Mouse (Mus musculus): ENCODE data around the gene Fam8a1. TPM values are rescaled to one million over a fixed set of nuclear protein-coding genes. Genes with fewer than 3 reads are reported as not detected.

Gene Fam8a1
- 63.0 and 73.8 TPM in 2 replicates for total RNA-seq (2014; rRNA removed)
- 13.6 and 18.8 TPM in 2 replicates for polyA plus RNA-seq (2015; fragmentation: Nextera tagmentation; extraction: Ambion mirVana)

DNA sequence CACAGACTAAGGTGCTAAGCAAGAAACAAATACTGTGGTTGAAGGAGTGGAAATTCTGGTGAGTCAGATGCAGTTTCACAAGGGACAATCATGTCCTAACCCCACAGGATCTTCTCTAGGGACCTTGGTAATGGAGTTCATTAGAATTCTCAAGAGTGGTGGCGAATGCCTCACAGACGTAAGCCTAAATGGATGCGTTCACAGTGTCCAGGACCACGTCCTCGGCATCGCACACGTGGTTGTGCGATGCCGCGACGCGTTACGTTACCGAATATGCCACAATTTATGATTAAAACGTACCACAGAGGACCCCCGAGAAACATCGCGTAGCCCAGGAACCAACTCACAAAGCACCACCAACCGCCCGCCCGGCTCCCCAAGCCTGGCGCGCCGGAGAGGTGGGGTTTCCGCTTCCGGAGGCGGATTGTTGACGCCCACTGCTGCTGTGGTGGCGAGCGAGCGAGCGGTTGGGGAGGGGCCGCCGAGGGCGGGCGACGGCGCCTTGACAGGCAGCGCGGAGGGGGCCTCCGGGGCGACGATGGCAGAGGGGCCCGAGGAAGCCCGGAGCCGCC is at the start of gene Fam8a1:
Fam8a1 (plus strand) TSS at position 475 of the 572 bp plus-strand sequence.
- Histone ChIP-seq H3K27ac (ENCODE audit: low read depth, low read length) (peak within 1 kb of the TSS; percentile 90), H3K36me3 (ENCODE audit: insufficient read depth) (peaks cover 18% of the 10 kb centered on the region), H3K27me3 (ENCODE audit: insufficient read depth, low read length) (no peaks in the 10 kb centered on the region), H3K4me2 (ENCODE audit: low read depth) (peak within 1 kb of the TSS; percentile 75), H3K9me3 (ENCODE audit: low read length) (no peaks in the 10 kb centered on the region), H3K4me1 (ENCODE audit: insufficient read depth) (peaks cover 13% of the 10 kb centered on the region), H3K4me3 (ENCODE audit: low read depth, low read length) (peak within 1 kb of the TSS; percentile 86), H3K9ac (peak within 1 kb of the TSS; percentile 84)
- no peak for TF ChIP-seq CTCF (IDR thresholded peaks at IDR 0.05; ENCODE audit: low read depth)
- 2% methylated on average over 36 of the region's 46 CpGs for WGBS
- DNase-seq (peak; percentile 97), ATAC-seq (peak; percentile 98)

DNA sequence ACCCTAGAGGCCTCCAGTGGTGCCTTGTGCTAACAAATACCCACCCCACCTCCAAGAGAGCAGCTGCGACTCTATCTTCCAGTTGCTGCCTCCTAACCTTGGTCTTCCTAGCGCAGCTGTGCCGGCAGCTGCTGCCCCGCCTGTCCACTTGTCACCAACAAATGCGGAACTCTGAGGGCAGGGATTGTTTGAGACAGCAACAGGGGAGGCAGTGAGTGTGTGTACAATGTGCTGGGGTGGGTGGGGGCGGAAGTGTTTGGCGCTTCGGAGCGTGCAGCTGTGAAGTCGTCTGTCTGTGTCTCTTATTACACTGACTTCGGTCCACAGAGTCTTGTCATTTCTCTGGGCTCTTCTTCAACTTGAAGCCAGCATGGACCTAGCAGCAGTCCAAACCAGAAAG is 49.7 kb upstream of the Fam8a1 start:
- Histone ChIP-seq H3K4me2 (ENCODE audit: low read depth) (no peak overlapping the region), H3K9ac (no peak overlapping the region), H3K27me3 (ENCODE audit: insufficient read depth, low read length) (no peaks in the 10 kb centered on the region), H3K27ac (ENCODE audit: low read depth, low read length) (no peak overlapping the region), H3K4me3 (ENCODE audit: low read depth, low read length) (no peak overlapping the region), H3K4me1 (ENCODE audit: insufficient read depth) (no peaks in the 10 kb centered on the region), H3K36me3 (ENCODE audit: insufficient read depth) (no peaks in the 10 kb centered on the region), H3K9me3 (ENCODE audit: low read length) (no peaks in the 10 kb centered on the region)
- no peak for DNase-seq
- 60% methylated on average over 11 of the region's 11 CpGs for WGBS
- no peak for TF ChIP-seq CTCF (IDR thresholded peaks at IDR 0.05; ENCODE audit: low read depth)
- ATAC-seq, result peak; percentile 50

DNA sequence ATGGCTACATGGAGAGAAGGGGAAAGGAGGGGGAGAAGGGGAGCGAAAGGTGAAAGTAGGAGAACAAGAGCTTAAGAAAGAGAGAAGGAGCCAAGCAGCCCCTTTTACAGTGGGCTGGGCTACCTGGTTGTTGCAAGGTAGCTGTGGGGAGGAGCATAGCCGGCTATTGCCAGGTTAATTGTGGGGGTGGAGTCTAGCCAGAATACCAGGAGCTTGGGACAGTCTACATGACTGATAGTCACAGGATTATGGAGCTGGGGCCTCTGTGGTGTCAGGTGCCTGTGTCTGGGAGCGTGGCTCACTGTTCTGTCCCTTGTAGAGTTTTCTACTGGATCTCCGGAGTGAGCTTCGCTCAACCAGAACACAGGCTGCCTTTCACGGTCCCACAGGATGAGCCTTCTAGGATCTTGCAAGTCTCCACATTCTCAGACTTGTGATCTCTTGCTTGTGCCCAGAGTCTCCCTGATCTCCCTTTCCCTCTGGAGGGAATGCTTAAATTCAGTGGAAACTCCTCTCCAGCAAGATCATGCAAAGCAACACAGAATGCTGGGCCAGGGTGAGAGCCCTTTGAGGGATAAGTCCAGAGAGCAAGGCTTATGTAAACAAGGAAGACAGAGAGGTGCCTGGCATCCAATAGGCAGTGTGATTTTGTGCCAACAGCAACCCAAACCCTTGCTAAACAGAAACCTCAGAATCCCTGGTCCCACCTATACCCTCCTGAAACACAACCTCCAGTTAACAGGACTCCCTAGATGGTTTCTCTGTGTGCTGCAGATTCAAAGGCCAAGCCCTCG is 48.2 kb upstream of the Fam8a1 start:
- WGBS, result 91% methylated on average over 7 of the region's 7 CpGs

DNA sequence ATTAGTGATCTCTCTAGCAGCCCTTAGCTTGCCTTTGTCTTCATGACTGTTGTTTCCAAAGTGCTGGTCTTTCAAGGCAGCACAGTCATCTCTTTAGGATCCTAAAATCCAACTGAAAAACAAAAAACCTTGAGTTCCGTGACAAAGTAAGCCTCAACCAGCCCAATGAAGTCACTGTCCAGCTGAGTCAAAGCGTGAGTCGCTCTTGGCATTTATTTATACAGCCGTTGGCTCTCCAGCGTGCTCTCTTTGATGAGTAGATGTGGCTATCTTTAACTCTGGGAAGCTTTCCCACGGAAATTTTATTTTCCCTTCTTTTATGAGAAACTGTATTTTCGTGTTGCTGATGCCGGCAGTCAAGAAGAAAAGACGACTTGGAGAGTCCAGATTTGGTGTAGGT is 42.7 kb upstream of the Fam8a1 start:
- TF ChIP-seq CTCF (IDR thresholded peaks at IDR 0.05; ENCODE audit: low read depth), result no peak
- Histone ChIP-seq H3K4me2 (ENCODE audit: low read depth) (no peak overlapping the region), H3K36me3 (ENCODE audit: insufficient read depth) (no peaks in the 10 kb centered on the region), H3K27ac (ENCODE audit: low read depth, low read length) (no peak overlapping the region), H3K4me3 (ENCODE audit: low read depth, low read length) (no peak overlapping the region), H3K9ac (no peak overlapping the region), H3K27me3 (ENCODE audit: insufficient read depth, low read length) (no peaks in the 10 kb centered on the region), H3K4me1 (ENCODE audit: insufficient read depth) (0 out of 2 replicates have a peak, but pooled peaks cover 4% of the 10 kb centered on the region), H3K9me3 (ENCODE audit: low read length) (no peaks in the 10 kb centered on the region)
- no peak for ATAC-seq
- no peak for DNase-seq
- WGBS, result 75% methylated on average over 9 of the region's 9 CpGs

More for the DNA sequence above, 48.2 kb upstream of the Fam8a1 start:
- Histone ChIP-seq H3K4me3 (ENCODE audit: low read depth, low read length) (no peak overlapping the region), H3K36me3 (ENCODE audit: insufficient read depth) (no peaks in the 10 kb centered on the region), H3K9ac (no peak overlapping the region), H3K4me1 (ENCODE audit: insufficient read depth) (no peaks in the 10 kb centered on the region), H3K9me3 (ENCODE audit: low read length) (no peaks in the 10 kb centered on the region), H3K27me3 (ENCODE audit: insufficient read depth, low read length) (no peaks in the 10 kb centered on the region), H3K27ac (ENCODE audit: low read depth, low read length) (no peak overlapping the region), H3K4me2 (ENCODE audit: low read depth) (no peak overlapping the region)
- no peak for ATAC-seq
- TF ChIP-seq CTCF (IDR thresholded peaks at IDR 0.05; ENCODE audit: low read depth), result no peak
- DNase-seq, result no peak

DNA sequence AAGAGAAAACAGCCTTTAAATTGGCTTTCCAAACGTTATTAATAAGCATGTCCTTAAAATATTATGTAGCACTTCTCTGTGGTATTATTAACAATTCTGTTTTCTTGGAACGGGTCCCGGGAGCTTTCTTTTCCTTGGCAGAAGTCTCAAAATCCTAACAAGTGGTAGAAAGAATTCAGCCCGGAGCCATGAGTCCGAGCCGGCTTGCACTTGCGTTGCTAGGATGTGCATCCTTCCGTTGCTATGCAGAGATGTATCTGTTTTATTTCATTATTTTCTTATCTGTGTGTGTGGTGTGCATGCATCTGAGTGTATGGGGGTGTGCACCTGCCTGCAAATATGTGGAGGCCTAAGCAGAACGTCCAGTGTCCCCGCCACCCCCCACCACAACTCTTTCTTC is 41.5 kb upstream of the Fam8a1 start:
- 34% methylated on average over 10 of the region's 10 CpGs for WGBS
- no peak for TF ChIP-seq CTCF (IDR thresholded peaks at IDR 0.05; ENCODE audit: low read depth)
- Histone ChIP-seq H3K9me3 (ENCODE audit: low read length) (no peaks in the 10 kb centered on the region), H3K4me1 (ENCODE audit: insufficient read depth) (0 out of 2 replicates have a peak, but pooled peaks cover 4% of the 10 kb centered on the region), H3K27me3 (ENCODE audit: insufficient read depth, low read length) (no peaks in the 10 kb centered on the region), H3K4me2 (ENCODE audit: low read depth) (no peak overlapping the region), H3K27ac (ENCODE audit: low read depth, low read length) (0 out of 2 replicates have a peak overlapping the region, but pooled peaks have one; percentile 6), H3K36me3 (ENCODE audit: insufficient read depth) (no peaks in the 10 kb centered on the region), H3K4me3 (ENCODE audit: low read depth, low read length) (no peak overlapping the region), H3K9ac (no peak overlapping the region)
- DNase-seq (peak; percentile 72), ATAC-seq (peak; percentile 65)

DNA sequence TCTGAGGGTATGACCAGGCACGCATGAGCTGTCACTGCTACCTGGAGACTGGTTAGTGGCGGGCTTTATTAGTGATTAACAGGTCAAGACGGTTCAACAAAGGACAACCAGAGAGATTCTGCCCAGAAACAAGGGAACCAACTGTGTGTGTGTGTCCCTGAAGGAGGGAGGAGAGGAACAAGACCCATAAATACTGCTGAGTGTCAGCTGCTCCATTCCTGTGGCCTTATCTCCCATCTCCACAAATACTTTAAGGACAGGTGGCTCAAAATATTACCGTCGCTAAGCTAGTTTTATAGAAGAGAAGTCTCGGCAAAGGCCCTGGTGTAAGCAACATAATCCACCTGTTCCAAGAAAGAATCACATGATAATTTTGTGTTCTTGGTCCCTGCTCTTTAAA is 39.9 kb upstream of the Fam8a1 start:
- Histone ChIP-seq H3K4me2 (ENCODE audit: low read depth) (no peak overlapping the region), H3K4me3 (ENCODE audit: low read depth, low read length) (no peak overlapping the region), H3K27me3 (ENCODE audit: insufficient read depth, low read length) (no peaks in the 10 kb centered on the region), H3K27ac (ENCODE audit: low read depth, low read length) (no peak overlapping the region), H3K9me3 (ENCODE audit: low read length) (no peaks in the 10 kb centered on the region), H3K4me1 (ENCODE audit: insufficient read depth) (peaks cover 18% of the 10 kb centered on the region), H3K36me3 (ENCODE audit: insufficient read depth) (no peaks in the 10 kb centered on the region), H3K9ac (no peak overlapping the region)
- TF ChIP-seq CTCF (IDR thresholded peaks at IDR 0.05; ENCODE audit: low read depth), result no peak
- DNase-seq (no peak), ATAC-seq (no peak)
- 97% methylated on average over 6 of the region's 6 CpGs for WGBS

DNA sequence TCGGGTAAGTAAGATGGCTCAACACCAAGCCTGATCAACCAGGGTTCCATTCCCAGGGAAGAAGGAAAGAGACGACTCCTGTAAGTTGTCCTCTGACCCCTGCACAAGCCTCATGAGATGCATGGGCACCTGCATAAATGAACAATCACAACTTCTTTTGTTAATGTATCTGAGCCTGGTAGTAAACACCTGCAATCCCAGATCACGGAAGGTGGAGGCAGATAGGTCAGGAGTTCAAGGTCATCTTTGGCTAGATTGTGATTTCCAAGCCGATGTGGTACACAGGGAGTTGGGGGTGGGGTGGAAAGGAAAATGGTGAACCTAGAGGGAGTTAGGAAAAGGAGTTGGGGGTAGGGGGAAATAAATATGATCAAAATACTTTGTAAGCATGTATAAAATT is 36.5 kb upstream of the Fam8a1 start:
- Histone ChIP-seq H3K27ac (ENCODE audit: low read depth, low read length) (0 out of 2 replicates have a peak overlapping the region, but pooled peaks have one; percentile 80), H3K4me2 (ENCODE audit: low read depth) (no peak overlapping the region), H3K27me3 (ENCODE audit: insufficient read depth, low read length) (no peaks in the 10 kb centered on the region), H3K4me3 (ENCODE audit: low read depth, low read length) (no peak overlapping the region), H3K4me1 (ENCODE audit: insufficient read depth) (peaks cover 18% of the 10 kb centered on the region), H3K9me3 (ENCODE audit: low read length) (no peaks in the 10 kb centered on the region; the same call in 1 of the 2 replicates), H3K36me3 (ENCODE audit: insufficient read depth) (no peaks in the 10 kb centered on the region), H3K9ac (no peak overlapping the region)
- ATAC-seq, result no peak
- no peak for DNase-seq
- WGBS, result 61% methylated on average over 4 of the region's 4 CpGs
- TF ChIP-seq CTCF (IDR thresholded peaks at IDR 0.05; ENCODE audit: low read depth), result no peak

All from forebrain, postnatal 0 days (tissue).